Mouse (Mus musculus) frontal cortex, adult 2 months (tissue): ENCODE measurements around the gene Gpcpd1. TPM values are rescaled to one million over a fixed set of nuclear protein-coding genes. Genes with fewer than 3 reads are reported as not detected.
A peak's percentile ranks its signal among the peaks of the same experiment; 100 is the strongest.

Experiments
- DNase-seq, 2 experiments: peaks; one replicate each; pipeline ENCODE4 v3.0.0; 2022; ENCODE audit warnings: low spot score in 1 of 2; ENCODE audit errors: extremely low spot score in 1 of 2
- polyA plus RNA-seq: library from polyadenylated mRNA; depleted of rRNA; stranded (reverse); fragments of >200 nt; gene quantifications from 2 replicates; pipeline ENCODE4 v1.2.3, GENCODE M21; 2012

Gpcpd1 gene
- polyA plus RNA-seq, 1 experiment = 90.7 TPM

DNA sequence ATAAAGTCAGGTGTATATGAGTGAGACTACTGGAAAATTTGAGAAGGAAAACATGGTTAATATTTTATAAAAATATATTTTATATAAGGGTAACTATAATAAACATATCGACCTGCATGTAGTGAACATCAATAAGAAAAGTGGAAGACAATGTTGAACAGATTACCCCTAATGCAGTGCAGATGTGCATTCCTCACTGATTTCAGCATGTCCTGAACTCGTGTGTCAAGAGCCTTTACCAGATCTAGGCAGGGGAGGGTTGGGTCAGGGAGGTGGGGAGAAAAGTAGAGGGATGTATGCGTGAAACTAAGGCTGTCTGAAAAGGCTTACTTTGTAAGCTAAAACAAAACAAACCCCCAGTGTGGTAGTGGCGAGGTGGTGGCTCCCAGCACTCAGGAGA lies 61.4 kb downstream of the Gpcpd1 start:
- DNase-seq = no peak

DNA sequence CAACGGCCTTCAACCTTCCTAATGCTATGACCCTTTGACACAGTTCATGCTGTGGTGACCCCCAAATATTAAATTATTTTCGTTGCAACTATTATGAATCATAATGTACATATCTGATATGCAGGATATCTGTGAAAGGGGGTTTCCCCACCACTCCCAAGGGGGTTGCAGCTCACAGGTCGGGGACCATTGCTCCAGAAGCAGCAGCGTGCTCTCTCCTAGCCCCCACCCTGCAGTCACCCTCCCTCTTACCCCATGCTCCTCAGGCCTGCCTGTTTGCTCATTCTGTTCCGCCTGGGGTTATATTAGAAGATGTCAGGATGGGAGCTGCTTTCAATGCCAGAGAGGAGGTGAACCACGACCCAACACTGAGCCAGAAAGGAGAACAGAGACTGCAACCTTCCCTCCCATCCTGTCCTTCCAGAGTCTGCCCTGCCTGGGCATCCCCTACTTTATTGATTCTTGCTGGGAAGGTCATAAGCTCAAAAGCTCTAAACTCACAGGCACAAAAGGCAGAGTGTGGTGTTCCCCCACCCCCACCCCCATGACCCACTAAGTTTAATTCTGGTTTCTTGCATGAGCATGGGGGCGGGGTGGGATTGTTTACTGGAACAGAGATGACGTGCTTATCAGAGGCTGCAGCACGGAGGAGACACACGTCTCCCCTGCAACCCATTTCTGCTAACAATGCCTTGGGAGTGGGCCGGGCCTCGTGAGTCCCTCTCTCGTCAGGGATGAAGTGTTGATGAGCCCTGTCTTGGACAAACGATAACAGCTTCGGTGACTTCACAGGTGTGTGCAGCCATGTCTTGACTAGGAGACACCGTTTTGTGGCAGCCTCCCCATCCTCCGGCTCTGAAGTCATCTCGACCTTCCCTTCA lies 69.3 kb downstream of the Gpcpd1 start:
- DNase-seq = no peak

DNA sequence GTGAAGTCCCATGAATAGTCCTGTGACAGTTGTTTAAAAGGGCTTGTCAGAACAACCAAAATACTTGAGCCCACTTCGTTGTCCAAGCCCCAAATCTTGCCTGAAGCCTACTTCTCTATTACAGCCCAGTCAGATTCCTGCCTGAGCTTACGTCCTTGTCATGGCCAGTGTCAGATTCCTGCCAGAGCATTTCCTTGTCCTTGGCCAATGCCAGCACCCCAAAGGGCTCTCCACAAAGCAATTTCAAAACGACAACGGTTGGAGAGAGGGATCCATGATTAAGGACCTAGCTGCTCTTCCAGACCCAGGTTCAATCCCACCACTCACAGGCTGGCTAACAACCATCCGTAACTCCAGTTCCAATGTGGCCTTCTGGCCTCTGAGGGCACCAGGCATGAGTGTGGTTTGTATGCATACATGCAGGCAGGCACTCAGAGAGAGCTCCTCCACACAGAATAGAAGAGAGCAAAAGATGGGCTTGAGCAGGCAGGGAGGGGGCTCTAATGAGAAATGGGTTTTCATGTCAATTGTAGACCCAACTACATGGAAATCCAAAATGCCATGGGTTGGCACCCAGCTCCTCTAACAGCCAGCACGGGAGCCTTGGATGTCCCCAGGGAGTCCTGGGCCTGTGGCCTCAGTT lies 70.2 kb downstream of the Gpcpd1 start:
- DNase-seq = no peak

DNA sequence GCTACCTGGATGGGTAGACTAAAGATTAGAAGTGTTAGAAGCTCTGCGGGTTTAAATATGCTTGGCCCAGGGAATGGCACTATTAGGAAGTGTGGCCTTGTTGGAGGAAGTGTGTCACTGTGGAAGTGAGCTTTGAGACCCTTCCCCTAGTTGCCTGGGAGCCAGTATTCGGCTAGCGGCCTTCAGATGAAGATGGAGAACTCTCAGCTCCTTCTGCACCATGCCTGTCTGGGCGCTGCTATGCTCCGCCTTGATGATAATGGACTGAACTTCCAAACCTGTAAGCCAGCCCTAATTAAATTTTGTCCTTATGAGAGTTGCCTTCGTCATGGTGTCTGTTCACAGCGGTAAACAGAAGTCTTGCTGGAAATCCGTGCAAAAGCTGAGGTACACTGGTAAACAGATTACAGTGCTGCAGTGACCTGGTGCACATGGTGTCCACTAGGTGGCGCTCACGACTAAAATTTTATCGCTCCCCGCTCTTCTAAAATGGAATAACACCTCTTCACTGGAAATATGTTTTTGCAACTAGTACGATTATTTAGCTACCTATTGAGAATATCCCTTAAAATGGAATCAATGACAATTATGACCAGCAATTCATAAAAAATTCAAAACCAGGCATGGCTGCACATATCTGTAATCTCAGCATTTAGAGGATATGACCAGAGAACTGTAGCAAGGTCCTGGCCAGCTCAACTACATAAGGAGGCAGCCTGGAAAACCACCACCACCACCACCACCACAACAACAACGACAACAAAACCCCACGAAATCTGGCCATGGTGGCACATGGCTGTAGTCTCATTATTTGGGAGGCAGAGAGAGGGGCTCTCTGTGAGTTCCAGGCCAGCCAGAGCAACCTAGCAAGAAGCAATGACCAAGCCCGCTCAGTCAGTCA lies 71.1 kb downstream of the Gpcpd1 start:
- DNase-seq = peak in 1 of 2 experiments; percentile 89

DNA sequence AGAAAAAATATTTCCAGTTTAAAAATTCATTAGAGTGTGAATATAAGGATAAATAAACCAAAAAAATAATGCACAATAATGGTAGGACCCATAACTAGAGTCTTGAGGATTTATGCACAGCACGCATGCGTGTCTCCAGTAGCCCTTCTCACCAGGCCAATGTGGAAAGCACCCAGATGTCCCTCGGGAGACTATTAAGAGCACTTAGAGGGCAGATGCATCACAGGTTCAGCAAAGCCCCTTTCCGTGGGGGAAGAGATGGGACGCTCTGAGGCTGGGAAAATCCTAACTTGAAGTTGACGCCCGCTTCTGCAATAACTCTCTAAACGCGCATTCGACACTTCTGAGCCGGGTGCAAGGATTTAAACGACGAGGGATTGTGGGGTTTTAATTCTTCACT lies 71.9 kb downstream of the Gpcpd1 start:
- DNase-seq = no peak

DNA sequence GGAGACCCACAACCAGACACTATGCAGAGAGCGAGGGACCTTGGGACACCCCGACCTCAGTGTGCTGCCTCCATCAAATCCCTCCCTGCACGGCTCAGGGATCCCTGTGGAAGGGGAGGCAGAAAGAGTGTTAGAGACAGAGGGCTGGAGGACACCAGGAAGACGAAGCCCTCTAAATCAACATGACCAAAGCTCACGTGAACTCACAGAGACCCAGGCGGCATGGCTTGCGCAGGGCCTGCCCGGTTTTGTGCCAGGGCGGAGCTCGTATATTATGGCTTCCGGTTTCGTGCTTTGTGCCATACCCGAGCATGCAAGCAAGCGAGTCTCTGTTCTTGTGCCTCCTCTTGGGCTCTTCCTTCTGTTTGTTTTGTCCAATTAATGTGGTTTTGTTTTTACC lies 72.5 kb downstream of the Gpcpd1 start:
- no peak for DNase-seq

DNA sequence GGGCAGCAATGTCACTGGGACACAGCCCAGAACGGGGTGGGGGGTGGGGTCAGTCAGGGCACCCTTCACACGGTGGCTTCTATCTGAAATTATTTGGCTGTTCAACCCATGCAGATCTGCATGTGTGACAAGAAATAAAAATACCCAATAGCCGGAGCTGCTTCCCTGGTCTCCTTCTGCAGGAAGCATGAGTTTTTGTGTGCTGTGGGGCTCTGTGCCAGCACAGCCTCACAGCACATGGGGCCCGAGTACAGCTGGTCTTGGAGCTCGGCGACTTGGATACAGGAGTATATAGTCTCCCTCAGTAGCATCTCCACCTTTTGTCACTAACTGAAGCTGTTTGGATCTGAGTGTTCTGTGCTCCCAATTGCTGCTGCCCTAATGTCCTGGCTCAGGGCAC lies 73.2 kb downstream of the Gpcpd1 start:
- DNase-seq = peak in 1 of 2 experiments; percentile 51

DNA sequence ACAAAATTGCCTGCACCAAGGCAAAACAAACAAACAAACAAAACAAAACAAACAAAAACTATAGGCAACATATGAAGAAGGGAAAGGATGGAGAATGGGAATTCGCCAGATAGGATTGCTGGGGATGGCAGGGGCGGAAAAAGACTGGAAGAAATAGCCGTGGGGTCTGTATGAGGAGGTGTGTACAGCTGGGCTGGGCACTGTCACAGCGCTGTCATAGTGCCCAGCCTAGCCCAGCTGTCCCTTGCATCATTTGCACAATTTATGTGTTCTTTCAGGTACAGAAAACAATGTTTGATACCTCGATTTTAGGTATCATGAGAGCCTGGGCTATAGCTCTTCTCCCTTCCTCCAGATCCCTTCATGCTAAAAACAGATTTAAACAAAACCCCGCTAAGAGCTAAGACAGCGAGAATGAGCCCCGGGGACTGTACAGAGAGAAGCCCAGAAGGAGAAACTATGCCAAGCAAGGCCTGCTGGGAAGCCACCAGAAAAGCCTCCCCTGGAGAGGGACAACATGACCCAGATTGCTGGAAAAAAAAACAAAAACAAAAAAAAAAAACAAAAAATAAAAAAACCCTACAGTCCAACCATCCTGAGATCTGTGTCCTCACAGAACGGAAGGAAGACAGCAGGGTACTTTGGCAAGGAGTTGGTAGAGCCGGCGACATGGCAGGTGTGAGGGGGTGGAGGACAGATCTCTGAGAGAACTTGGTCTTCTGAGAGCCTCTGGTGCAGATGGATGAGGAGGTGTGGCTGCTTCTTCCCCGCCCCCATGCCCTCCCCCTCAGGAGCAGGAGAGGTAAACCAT lies 74.0 kb downstream of the Gpcpd1 start:
- DNase-seq = peak; percentile 61 to 65

DNA sequence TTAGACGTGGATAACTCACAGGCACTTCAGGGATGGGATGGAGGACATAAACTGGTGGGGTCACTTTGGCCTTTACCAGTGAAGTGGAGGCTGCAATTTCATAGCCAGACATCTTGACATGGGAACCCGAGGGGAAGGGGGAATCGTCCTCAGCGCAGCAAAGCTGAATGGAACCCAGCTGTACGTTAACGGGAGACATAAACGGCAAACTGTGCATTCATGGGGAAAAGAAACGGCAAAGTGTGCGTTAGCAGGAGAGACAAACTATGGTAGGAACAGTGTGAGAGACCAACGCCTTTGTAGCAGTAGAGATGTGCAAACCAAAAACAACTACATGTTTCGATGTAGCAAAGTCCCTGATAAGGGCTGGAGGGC lies 74.6 kb downstream of the Gpcpd1 start:
- DNase-seq = no peak

DNA sequence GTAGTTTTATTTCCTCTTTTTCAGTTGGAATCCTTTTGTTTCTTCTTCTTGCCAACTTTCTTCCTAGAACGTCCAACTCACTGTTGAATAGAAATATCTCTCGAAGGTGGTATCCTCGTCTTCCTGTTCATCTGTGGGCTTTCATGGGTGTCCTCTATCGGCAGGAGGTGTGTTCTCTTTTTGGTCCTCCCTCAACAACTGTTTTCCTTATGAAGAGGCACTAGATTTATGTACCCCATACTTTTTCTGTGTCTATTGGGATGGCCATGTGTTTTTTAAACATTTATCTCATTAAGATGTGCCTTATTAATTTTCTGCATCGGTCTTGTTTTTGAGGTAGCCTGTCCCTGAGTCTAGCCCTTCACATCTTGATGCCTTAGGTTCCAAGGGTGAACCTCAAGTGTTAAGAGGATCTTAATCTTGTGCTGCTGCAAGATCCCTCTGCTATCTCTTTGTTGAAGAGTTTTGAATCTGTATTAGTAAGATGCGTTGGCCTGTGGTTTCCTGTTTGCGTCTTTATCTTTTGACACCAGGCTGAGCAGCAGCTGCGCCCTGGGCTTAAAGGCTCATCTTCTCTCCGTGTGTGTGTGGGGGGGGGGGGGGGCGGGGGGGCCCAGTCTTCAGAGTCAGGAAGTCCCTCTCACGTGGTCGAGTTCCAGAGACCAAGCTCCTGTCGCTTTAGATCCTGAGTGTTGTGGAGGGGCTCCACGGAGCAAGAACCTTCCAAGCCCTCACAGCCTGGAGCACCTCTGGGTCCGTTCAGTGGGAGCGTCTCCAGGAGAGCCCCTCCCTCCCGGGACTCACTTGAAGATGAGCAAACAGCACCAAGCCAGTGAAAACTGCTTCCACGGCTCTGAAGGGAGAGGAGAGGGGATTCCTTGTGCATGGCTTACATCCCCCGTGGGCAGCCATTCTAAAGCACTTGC lies 75.2 kb downstream of the Gpcpd1 start:
- no peak for DNase-seq

DNA sequence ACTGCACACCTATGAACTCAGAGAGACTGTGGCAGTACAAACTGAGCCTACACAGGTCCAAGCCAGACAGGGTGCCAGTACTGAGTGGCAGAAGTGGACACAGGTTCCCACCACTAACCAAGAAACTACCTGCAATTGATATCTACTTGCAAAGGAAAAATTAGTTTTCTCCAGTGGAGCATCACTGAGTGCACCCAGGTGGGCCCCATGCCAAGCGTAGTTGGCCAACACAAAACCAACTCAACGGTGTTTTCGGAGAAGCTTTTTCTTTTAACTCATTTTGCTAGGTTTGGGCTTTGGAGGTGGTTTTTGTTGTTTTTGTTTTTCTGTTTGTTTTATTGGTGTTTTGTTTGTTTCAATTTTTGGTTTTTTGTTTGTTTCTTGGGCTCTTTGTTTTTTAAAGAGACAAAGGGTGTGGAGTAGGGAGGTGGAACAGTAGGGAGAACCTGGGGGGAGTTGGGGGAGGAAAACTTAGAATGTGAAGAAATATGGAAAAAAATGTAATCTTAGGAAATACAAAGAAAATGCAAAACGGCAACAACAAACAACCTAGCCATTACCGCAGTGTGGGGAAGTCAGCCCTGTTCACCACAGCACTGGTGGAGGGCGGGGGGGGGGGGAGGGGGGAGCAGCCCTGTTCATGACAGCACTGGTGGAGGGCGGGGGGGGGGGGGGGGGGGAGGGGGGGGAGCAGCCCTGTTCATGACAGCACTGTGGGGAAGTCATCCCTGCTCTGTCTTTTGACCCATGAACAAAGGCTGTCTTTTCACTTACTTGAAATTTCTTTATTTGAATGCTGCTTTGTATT lies 76.3 kb downstream of the Gpcpd1 start:
- no peak for DNase-seq

DNA sequence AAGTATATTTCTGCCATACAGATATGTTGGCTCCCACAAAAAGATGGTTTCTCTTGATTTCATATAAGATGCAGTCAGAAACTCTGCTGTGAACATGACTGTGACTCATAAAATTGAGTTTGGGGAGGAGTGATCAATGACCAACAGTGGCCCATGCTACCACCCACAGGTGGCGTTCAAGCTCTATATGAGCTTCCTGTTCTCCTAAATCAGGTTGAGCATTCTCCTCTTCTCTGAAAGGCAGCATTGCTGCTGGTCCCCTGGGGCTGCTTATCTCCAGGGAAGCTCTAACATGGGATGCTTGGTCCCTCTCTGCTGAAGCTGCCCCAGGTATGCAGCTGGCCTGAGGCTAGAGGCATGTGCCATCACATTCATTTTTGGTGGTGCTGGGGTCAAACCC lies 77.8 kb downstream of the Gpcpd1 start:
- no peak for DNase-seq

DNA sequence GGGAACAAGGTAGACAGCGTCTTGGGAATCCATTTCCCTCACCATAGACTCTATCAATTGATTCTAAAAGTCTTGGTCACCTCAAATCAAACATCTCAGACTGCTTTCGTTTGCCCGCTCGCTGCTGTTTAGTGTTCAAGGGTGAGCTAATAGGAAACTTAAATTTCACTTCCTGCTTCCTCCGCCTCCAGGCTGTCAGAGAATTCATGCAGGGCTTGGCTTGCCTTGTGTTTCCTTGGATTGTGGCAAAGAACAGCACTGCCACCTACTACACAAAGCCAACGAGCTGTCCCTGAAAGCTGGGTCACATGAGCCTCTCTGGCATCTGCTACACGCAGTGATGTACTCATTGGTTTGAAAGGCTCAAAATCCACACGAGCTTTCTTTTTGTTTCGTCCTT lies 78.3 kb downstream of the Gpcpd1 start:
- peak in 1 of 2 experiments; percentile 54 for DNase-seq

DNA sequence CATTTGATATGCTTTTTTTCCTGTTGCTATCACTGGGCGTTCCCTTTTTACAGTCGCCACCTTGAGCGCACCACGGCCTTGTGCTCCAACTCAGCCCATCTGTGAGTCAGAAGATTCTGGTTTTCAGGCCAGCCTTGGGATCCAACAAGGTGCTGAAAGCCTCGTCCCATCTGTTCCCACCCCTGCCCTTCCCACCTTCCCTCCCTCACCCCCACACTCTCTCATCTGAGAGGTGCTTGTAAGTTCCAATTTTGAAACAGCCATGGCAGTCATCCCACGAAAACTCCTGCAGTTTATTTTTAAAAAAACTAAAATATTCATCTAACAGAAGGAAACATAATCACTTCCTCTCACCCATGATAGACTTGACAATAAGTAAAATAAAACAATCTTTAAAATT lies 80.0 kb downstream of the Gpcpd1 start:
- DNase-seq = peak in 1 of 2 experiments; percentile 65

DNA sequence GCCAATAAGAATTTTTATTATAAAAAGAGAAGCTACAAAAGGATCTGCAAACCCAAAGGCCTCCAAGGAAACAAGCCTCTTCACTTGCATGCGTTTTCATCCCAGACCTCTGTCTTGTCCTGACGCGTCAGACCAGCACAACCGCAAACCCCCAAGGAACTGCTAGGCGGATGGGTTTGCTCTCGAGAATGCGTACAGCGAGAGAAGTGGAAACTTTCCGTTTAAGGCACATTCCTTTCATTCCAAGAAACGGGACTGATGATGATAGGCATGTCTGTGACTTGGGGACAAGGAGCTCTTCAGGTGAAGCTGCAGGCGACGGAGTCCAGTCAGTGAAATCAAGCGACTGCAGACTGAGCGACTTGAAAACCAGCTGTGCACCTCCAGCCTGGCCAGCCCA lies 80.4 kb downstream of the Gpcpd1 start:
- no peak for DNase-seq

DNA sequence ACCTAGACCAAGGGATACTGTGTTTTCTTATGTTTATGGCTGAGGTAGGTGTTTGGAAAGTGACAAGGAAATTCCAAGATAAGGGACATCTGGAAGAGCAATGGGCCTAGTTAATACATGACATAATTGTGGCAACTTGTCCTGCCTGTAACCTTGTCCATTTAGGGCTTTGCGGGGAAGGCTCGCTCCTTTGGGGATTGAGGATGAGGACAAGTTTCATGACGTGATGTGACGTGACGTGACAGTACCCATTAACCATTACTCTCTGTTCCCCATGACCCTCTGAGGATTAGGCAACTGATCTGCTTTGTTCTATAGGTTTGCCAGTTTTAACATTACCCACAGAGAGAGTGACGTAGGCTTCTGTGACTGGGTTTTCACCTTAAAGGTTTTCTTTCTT lies 81.7 kb downstream of the Gpcpd1 start:
- no peak for DNase-seq

DNA sequence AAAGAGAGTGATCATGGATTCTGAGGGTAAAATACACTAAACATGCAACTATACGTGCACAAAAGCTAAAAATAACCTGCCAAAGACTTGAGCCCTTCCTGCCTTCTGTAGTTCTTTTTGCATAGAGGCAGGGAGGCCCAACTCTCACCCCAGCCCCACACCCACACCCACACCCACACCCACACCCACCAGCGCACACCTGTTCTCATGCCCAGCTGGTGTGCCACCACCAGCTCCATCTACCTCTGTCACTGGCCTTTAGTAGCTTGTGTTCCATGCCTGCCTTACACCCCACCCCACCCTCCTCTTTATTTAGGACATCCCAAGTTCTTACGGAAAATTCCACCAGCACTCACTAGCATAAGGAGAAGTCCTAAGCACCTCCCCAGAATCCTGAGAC lies 89.2 kb downstream of the Gpcpd1 start:
- no peak for DNase-seq

DNA sequence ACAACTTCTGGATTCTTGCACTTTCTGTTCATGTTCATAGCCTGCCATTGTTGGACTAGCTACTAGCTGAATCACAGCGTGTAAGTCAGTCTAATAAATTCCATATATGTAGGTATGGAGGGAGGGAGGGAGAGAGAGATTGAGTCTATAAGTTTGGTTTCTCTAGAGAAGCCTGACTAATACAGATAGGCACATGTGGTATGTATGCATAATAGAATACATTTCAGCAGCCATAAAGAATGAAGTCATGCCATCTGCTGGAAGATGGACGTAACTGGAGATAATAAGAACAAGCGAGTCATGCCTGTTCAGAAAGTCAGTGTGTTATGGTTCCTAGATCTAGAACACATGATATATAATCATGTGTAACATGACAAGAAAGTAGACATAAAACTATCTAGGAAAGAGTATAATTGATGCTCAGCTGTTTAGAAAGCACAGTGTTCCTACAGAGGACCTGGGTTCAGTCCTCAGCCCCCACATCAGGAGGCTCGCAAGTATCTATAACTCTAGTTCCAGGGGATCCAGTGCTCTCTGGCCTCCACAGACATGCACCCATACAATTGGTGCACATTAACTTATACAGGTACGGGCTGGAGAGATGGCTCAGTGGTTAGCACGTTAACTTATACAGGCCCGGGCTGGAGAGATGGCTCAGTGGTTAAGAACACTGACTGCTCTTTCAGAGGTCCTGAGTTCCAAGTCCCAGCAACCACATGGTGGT lies 90.0 kb downstream of the Gpcpd1 start:
- peak in 1 of 2 experiments; percentile 69 for DNase-seq
